Mouse (Mus musculus) bone marrow macrophage, adult 2 months (primary cell): ENCODE results near the gene Cpsf2. TPM values are rescaled to one million over a fixed set of nuclear protein-coding genes. Genes with fewer than 3 reads are reported as not detected.
"Not testable (repeated sequence)": the region's sequence is repeated elsewhere in the genome, so short reads cannot be mapped to it uniquely, and the experiment has no call there.

ENCODE experiments used
- H3K27ac ChIP-seq: 2 replicates; pipeline ENCODE4 v1.5.1; 2012; ENCODE audit warnings: low read depth, low read length; ENCODE audit not compliant: insufficient read depth
- H3K4me1 ChIP-seq: 2 replicates; pipeline ENCODE4 v1.6.1; 2012; ENCODE audit warnings: low read length; ENCODE audit not compliant: control insufficient read depth, insufficient read depth
- H3K4me3 ChIP-seq: 2 replicates; pipeline ENCODE4 v1.5.1; 2012; ENCODE audit warnings: mild to moderate bottlenecking, low read length, moderate library complexity; ENCODE audit not compliant: insufficient read depth
- CTCF ChIP-seq: IDR thresholded peaks from 2 replicates; pipeline ENCODE4 v1.5.1; 2012; ENCODE audit warnings: low read depth, mild to moderate bottlenecking, low read length, moderate library complexity
- POLR2A ChIP-seq: IDR thresholded peaks from 2 replicates; pipeline ENCODE4 v1.6.1; 2012; ENCODE audit warnings: mild to moderate bottlenecking, low read depth, low read length, borderline replicate concordance
- polyA plus RNA-seq: library from polyadenylated mRNA; stranded (reverse); fragments of >200 nt; gene quantifications from 2 replicates; pipeline ENCODE4 v1.2.4, GENCODE M21; 2012; ENCODE audit not compliant: missing spikeins, insufficient read depth, insufficient read length

The Cpsf2 gene
- 22.2 and 22.4 TPM in 2 replicates for polyA plus RNA-seq

DNA sequence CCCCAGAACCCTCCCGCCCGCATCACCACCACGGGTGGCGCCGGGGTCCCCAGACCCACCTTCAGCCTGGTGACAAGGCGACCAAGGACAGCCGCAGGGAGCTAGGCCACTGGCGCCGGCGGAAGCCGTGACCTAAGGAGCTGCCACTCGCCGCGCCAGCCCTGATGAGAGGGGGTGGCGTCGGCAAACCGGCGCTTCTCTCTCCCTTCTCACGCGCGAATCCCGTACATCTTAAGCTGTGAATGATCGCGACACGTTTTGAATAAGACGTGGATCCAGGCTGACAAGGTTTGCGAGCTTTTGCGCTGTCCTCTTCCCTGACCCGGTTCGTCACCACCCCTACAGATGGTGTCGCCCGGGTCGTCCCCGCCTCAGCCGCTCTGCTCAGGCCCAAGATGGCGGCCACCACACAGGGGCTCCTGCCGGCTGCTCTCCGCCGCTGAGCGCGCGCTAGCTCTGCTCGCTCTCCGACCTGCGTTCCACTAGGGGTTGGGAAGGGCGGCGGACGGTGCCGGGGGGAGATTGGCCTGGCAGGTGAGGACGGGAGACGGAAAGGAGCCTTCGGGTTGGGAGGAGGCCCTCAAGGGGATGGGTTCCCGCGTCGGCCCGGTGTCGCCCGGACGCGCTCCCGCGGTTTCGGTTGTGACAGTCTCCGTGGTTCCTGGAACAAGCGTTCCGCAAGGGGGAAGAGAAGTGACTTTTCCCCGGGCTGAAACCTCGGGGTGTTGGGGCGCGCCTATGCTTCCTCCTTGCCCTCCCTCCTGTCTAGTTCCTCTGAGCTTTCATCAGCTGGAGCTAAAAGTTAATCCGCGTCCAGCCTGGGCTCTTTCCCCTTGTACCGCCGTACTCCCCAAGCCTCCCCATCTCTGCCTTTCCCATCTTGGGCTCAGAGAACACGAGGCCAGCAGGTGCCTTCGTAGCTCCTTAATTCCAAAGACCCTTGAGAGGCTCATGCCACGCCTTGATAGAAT is at the start of gene Cpsf2:
TSS of gene Cpsf2 (plus strand) at position 388 of the 971 bp plus-strand sequence.
- TF ChIP-seq CTCF = no peak
- no peak; the same call in 1 of the 2 replicates for TF ChIP-seq POLR2A
- peak within 1 kb of the TSS; percentile 83 for H3K4me3 ChIP-seq
- peaks cover 44% of the 10 kb centered on the region for H3K4me1 ChIP-seq
- peak within 1 kb of the TSS; percentile 93 for H3K27ac ChIP-seq

DNA sequence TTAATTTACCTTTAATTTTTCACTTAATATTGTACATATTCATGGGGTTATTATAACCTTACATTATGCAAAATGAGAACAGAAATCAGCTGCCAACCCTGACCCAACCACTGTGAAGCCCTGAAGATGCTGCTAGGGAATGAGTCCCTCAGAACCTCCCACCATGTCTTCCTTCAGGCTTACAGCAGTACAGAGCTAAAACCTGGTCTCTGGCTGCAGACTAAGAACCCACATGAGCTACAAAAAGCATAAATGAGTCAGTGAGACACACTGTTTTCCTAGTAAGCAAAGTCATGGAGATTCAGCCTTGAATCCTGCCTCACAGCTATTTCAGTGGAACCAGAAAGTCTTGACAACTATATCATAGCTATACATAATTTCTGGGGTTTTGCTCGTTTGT is 47.4 kb upstream of the Cpsf2 start:
- no peak overlapping the region for H3K4me3 ChIP-seq
- no peak overlapping the region for H3K27ac ChIP-seq
- TF ChIP-seq CTCF = no peak
- no peak for TF ChIP-seq POLR2A
- no peaks in the 10 kb centered on the region for H3K4me1 ChIP-seq

DNA sequence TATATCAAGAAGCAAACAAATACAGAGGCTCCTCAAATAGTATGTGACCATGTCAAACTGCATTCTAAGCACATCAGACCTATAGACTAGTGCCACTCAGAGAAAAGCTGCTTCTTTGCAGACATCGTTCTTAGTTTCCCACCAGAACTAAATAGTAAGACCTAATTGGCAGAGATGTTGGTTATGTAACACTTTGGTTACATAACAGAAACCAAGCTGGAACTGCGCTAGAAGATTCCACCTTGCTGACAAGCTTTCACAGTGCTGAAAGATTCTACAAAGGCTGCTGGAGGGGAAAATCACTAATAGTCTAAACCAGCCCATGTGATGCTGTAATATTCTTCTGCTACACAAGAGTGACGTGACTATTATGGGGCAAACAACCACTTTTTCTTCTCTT is 40.6 kb upstream of the Cpsf2 start:
- Histone ChIP-seq H3K4me3 (no peak overlapping the region), H3K4me1 (no peaks in the 10 kb centered on the region)
- no peak for TF ChIP-seq CTCF

DNA sequence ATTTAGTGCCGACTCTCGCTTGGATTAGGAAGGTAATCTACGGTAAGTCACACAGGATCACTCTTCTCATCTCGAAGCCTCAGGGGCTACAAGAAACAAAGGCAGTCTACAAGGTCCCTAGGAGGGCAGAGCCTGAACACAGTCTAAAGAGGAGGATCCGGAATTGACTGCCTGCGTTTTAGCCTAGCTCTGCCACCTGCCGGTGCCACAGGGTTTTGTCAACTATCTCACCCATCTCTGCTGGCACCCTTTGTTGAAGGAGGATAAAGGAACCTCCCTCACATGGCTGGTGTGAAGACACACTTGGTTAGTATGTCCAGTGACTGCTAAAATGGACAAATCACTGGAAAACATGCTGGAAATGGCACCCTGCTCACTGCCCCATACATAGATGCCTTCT is 38.2 kb upstream of the Cpsf2 start:
- H3K27ac ChIP-seq = no peak overlapping the region
- TF ChIP-seq CTCF (no peak), POLR2A (no peak)
- no peak overlapping the region for H3K4me3 ChIP-seq
- H3K4me1 ChIP-seq = no peaks in the 10 kb centered on the region

More for the DNA sequence above, 40.6 kb upstream of the Cpsf2 start:
- no peak overlapping the region for H3K27ac ChIP-seq

DNA sequence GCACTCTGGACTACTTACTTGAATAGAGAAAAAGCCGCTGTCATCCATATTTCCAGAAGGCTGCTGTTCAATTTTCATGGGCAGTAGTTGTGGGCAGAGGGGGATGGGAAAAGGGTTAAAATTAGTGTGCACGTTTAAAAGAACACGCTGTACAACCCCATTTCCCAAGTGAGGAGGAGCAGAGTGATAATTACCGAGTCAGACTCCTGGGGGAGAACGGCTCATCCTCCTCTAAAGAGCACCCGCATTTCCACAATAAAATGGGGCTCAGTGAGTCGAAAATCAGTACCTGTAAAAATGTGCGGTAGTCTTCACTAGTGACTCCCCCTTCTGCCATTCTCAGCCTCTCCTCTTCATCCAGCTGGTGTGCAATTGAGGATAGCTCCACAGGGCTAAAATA is 27.8 kb upstream of the Cpsf2 start:
- Histone ChIP-seq H3K4me1 (no peaks in the 10 kb centered on the region), H3K27ac (no peak overlapping the region), H3K4me3 (no peak overlapping the region)
- TF ChIP-seq POLR2A (no peak), CTCF (no peak)

DNA sequence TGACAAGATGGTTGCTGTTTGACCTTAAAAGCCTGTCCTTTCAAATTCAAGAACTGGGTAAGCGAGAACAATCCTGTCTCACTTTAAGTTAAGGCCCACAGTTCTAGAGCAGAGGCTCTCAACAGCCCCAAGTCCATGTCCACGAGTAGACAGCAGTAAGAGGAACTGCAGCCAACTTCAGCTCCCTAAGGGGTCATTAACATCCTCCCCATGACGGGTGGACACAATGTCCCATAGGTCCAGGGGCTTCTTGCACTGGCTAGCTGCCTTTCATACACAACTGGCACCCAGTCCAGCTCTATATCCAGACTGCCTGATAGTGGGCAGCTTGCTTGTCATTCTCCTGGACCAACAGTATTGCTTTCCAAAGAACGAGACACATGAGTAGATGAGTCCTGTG is 27.0 kb upstream of the Cpsf2 start:
- H3K4me1 ChIP-seq = no peaks in the 10 kb centered on the region

DNA sequence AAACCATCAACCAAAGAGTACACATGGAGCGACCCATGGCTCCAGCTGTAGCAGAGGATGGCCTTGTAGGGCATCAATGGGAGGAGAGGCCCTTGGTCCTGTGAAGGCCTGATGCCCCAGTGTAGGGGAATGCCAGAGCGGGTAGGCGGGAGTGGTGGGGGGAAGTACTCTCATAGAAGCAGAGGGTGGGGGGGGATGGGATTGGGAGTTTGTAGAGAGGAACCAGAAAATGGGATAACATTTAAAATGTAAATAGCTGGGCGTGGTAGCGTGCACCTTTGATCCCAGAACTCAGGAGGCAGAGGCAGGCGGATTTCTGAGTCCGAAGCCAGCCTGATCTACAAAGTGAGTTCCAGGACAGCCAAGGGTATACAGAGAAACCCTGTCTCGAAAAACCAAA is 20.0 kb upstream of the Cpsf2 start:
- H3K27ac ChIP-seq, H3K4me3 ChIP-seq: not testable (repeated sequence)
- peaks cover 14% of the 10 kb centered on the region for H3K4me1 ChIP-seq

More for the DNA sequence above, 27.0 kb upstream of the Cpsf2 start:
- H3K27ac ChIP-seq = no peak overlapping the region
- no peak for TF ChIP-seq POLR2A
- TF ChIP-seq CTCF = no peak
- no peak overlapping the region for H3K4me3 ChIP-seq

DNA sequence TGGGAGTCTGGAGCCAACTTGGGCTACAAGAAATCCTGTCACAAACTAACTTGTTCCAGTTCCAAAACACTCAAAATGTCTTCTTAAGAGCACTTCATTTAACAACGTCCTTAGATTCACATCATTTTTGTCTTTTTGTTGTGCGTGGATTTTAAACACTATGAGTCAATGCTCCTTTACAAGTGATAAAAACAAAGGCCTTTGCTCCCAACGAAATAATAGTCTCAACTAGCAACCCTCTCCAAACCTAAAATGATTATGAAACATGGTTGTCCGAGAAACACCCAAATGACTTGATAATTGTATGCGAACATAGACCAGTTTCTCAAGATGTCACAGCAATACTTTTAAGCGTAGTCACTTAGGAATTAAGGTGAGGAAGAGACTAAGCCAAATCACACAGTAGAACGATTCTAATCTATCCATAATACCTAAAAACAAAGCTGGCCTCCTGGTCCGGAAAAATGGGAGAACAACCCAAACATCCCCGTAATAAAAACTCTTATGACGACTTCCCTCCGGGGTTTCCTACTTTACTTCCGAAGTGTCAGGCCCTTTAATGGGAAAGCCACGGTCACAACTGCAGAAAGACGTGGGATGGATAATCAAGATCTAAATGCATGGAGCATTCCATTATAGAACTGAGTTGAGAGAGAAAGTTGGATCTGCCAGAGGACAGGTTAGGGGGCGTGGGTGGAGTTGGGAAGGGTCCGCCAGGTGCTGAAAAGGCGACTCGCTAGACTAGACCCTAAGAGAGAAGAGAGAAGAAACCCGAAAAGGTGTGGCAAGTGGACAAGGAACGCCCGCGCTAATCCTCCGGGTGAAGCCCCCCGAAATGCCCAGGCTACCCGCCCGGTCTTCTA is 18.5 kb upstream of the Cpsf2 start:
- peaks cover 14% of the 10 kb centered on the region for H3K4me1 ChIP-seq
- TF ChIP-seq POLR2A (no peak), CTCF (no peak)
- peak overlapping the region; percentile 52 for H3K27ac ChIP-seq
- peak overlapping the region; percentile 97 for H3K4me3 ChIP-seq

DNA sequence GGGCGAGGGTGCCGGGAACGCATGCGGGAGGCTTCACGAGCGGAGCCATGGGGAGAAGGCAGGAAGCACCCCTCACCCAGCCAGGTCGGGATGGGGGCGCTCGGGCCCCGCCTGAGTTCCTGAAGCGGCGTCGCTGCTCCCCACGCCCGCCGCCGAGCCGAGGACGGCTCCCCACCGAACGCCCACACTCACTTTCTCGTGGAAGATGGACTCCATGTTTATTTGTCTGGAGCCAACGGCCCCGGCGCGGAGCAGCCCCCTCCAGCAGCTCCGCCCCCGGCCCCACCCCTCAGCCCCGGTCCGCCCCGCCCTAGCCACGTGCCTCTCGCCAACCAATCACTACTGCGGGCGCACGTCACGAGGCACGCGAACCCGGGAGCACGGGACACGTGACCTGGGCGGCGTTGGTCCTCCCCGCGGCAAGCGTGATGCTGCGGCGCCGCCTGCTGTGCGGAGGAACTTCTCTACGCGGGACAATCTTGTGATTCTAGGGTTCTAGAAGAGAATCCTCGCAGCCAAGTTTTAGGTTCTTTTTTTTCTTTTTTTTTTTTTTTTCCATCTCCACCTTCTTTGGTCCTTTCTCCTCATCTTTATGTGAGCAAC is 17.7 kb upstream of the Cpsf2 start, which contains the start of gene Atxn3:
TSS of gene Atxn3 (minus strand) at position 305 of the 603 bp plus-strand sequence.
- peak within 1 kb of the TSS; percentile 89 for H3K27ac ChIP-seq
- TF ChIP-seq CTCF (0 out of 2 replicates have a peak, but pooled peaks have one; percentile 20), POLR2A (no peak)
- H3K4me3 ChIP-seq = peak within 1 kb of the TSS; percentile 97
- H3K4me1 ChIP-seq = peaks cover 14% of the 10 kb centered on the region

DNA sequence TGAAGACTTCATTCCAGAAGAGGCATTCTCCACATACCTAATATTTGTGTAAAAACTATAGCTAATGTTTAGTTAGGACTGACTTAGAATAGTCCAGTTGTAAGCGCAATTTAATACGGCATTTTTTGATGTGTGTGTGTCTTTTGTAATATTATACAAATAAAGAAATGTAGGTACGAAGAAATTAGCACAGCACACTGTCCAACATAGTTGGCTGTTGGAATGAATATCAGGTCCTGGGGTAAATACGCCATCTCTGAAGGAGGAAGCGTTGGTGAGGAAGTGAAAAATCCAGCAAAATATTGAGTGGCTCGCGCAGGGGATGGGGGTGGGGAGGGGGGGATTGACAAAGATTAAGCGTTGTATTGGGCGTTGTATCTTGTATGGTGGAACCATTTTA is 17.2 kb upstream of the Cpsf2 start:
- H3K4me3 ChIP-seq = peak overlapping the region; percentile 47
- H3K27ac ChIP-seq = peak overlapping the region; percentile 89
- H3K4me1 ChIP-seq = peaks cover 14% of the 10 kb centered on the region
- TF ChIP-seq CTCF = no peak
- no peak for TF ChIP-seq POLR2A

DNA sequence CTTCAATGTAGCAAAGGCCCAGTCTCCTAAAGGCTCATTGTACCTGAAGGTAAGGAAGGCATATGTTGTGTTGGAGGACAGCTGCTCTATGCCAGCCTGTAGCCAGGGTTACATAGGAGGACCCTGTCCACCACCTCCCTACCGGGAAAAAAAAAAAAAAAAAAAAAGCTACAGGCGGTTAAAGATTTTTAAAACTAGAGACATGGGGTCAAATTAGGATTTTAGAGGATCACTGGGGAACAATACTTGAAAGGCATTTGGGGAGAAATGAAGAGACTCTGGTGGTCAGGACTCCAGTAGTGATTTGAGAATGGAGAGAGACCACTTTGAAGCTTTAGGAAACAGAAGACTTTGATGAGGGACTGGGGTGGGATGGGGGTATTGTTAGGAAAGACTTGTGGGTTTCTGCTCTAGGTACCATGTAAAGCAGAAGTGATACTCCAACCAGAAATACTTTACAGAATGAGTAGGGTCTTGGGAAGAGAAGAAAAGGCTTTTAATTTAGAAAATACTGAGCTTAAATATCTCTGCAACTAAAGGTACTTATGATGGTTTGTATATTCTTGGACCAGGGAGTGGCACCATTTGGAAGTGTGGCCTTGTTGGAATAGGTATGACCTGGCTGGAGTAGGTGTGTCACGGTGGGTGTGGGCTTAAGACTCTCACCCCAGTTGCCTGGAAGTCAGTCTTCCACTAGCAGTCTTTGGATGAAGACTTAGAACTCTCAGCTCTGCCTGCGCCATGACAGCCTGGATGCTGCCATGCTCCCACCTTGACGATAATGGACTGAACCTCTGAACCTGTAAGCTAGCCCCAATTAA is 16.6 kb upstream of the Cpsf2 start:
- H3K27ac ChIP-seq = peak overlapping the region; percentile 89
- H3K4me3 ChIP-seq = peak overlapping the region; percentile 43
- H3K4me1 ChIP-seq = peaks cover 14% of the 10 kb centered on the region
